ENCODE assay signal across 17 mouse cellular contexts in the genomic region with DNA sequence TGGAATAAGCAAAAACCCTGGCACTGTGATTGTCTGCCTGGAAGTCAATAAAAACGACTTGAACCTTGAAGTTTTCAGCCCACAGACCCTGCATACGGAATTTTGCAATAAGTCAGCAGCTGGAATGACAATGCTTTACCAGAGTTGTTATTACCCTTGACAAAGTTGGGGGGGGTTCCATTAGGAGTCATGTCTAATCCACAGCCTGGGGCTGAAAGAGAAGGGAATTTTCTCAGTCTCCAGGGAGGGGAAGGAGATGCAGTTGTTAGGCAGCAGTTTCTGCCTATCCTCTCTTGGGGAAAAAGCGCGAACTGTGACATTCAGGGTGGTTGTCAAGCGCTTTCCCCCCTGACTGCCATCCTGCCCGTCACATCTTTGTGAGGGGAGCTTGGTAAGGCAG.
A peak's percentile ranks its signal among the peaks of the same experiment; 100 is the strongest.
DNase-seq lines count a peak whose midpoint lies in the region; ATAC-seq lines count a peak whose summit lies in the region.
"Had no signal": no experiment of that assay in that cellular context is flagged by ENCODE, and none has a peak within 500 bp of the region (broad histone marks: within the 10 kb centered on the region; RNA-seq: fewer than 3 reads in every experiment).

No protein-coding gene starts in this region.

- no peaks in the 10 kb centered on the region for H3K27me3 ChIP-seq in heart, embryonic 10.5 days (ENCODE audit: insufficient read depth, poor library complexity, severe bottlenecking)
- no peaks in the 10 kb centered on the region for H3K27me3 ChIP-seq in hindbrain, embryonic 16.5 days (replicated peaks; ENCODE audit: control insufficient read depth, insufficient read depth, low read length)
- H3K27me3 ChIP-seq in midbrain, embryonic 16.5 days (ENCODE audit: control insufficient read depth, insufficient read depth, low read depth, low read length), result no peaks in the 10 kb centered on the region
- H3K27me3 ChIP-seq in kidney, embryonic 14.5 days (ENCODE audit: control insufficient read depth, insufficient read depth, low read length), result no peaks in the 10 kb centered on the region

- H3K4me3 ChIP-seq in heart, embryonic 10.5 days, result no peak overlapping the region
- no peak overlapping the region for H3K4me3 ChIP-seq in hindbrain, embryonic 16.5 days (ENCODE audit: low read length)
- no peak overlapping the region for H3K4me3 ChIP-seq in midbrain, embryonic 16.5 days (ENCODE audit: low read depth, low read length)
- no peak overlapping the region for H3K4me3 ChIP-seq in kidney, embryonic 14.5 days (ENCODE audit: low read length)
- H3K4me3 ChIP-seq: erythroblast, embryonic 14.5 days had no signal

- H3K4me1 ChIP-seq in heart, embryonic 10.5 days, result peaks cover 11% of the 10 kb centered on the region; the same call in 1 of the 2 replicates
- peaks cover 27% of the 10 kb centered on the region for H3K4me1 ChIP-seq in hindbrain, embryonic 16.5 days (ENCODE audit: control insufficient read depth, insufficient read depth, low read depth, low read length)
- H3K4me1 ChIP-seq in midbrain, embryonic 16.5 days (ENCODE audit: control insufficient read depth, insufficient read depth, low read length), result peaks cover 44% of the 10 kb centered on the region
- no peaks in the 10 kb centered on the region for H3K4me1 ChIP-seq in kidney, embryonic 14.5 days (ENCODE audit: control insufficient read depth, insufficient read depth, low read length)

- no peaks in the 10 kb centered on the region for H3K36me3 ChIP-seq in heart, embryonic 10.5 days
- no peaks in the 10 kb centered on the region for H3K36me3 ChIP-seq in hindbrain, embryonic 16.5 days (ENCODE audit: control insufficient read depth, insufficient read depth, low read length)
- no peaks in the 10 kb centered on the region for H3K36me3 ChIP-seq in midbrain, embryonic 16.5 days (ENCODE audit: control insufficient read depth, insufficient read depth, low read length)
- no peaks in the 10 kb centered on the region for H3K36me3 ChIP-seq in kidney, embryonic 14.5 days (ENCODE audit: control insufficient read depth, insufficient read depth, low read length)

- intact Hi-C loops in heart, postnatal 10 days (cut with DNase I), result loop anchor here (5.0 kb wide), 1 partner anchor 57 kb away; no protein-coding TSS in a partner anchor

- ATAC-seq in hindbrain, embryonic 16.5 days, result no peak
- 0 out of 2 replicates have a peak, but pooled peaks have one; percentile 19 for ATAC-seq in midbrain, embryonic 16.5 days
- ATAC-seq in kidney, embryonic 14.5 days (ENCODE audit: low FRiP score, low TSS enrichment), result no peak

- H3K9ac ChIP-seq in hindbrain, embryonic 16.5 days (ENCODE audit: low read depth, low read length), result no peak overlapping the region
- no peak overlapping the region for H3K9ac ChIP-seq in midbrain, embryonic 16.5 days (ENCODE audit: low read depth, low read length)
- H3K9ac ChIP-seq in kidney, embryonic 14.5 days (ENCODE audit: low read depth, low read length), result no peak overlapping the region
- H3K9ac ChIP-seq: forebrain, postnatal 0 days had no signal

- H3K9me3 ChIP-seq in heart, embryonic 10.5 days, result no peaks in the 10 kb centered on the region
- no peaks in the 10 kb centered on the region for H3K9me3 ChIP-seq in hindbrain, embryonic 16.5 days (ENCODE audit: control insufficient read depth, low read length)
- no peaks in the 10 kb centered on the region for H3K9me3 ChIP-seq in midbrain, embryonic 16.5 days (replicated peaks; ENCODE audit: control insufficient read depth, low read length, poor library complexity, severe bottlenecking)
- no peaks in the 10 kb centered on the region for H3K9me3 ChIP-seq in kidney, embryonic 14.5 days (ENCODE audit: control insufficient read depth, low read length)

- WGBS in heart, embryonic 10.5 days, result 68% methylated on average over 6 of the region's 6 CpGs
- 22% methylated on average over 6 of the region's 6 CpGs for WGBS in hindbrain, embryonic 16.5 days
- WGBS in midbrain, embryonic 16.5 days, result 18% methylated on average over 6 of the region's 6 CpGs
- whole genome bisulfite sequencing in kidney, embryonic 14.5 days, result 77% methylated on average over 6 of the region's 6 CpGs

- H3K4me2 ChIP-seq in hindbrain, embryonic 16.5 days (ENCODE audit: low read length), result no peak overlapping the region
- H3K4me2 ChIP-seq in midbrain, embryonic 16.5 days (ENCODE audit: low read length), result 0 out of 2 replicates have a peak overlapping the region, but pooled peaks have one; percentile 7
- H3K4me2 ChIP-seq in kidney, embryonic 14.5 days (replicated peaks; ENCODE audit: low read depth, low read length), result no peak overlapping the region

- peak; percentile 8 to 9 for DNase-seq in heart, adult 18-20 months
- DNase-seq in heart, embryonic 10.5 days (ENCODE audit: low spot score), result no peak
- DNase-seq in heart, postnatal 10 days, result peak; percentile 17
- no peak for DNase-seq in gastrocnemius, postnatal 25 days
- no peak for DNase-seq in cerebellum, postnatal 14 days
- DNase-seq: cerebellum, adult 11-12 months; gastrocnemius, postnatal 36 days; kidney, adult 11 months; kidney, postnatal 14 days; layer of hippocampus, adult 9-11 months; lung, postnatal 36 days; right cerebral cortex, postnatal 14 days had no signal

- no peak overlapping the region for H3K27ac ChIP-seq in heart, embryonic 10.5 days
- 0 out of 2 replicates have a peak overlapping the region, but pooled peaks have one; percentile 2 for H3K27ac ChIP-seq in hindbrain, embryonic 16.5 days (ENCODE audit: low read depth, low read length)
- H3K27ac ChIP-seq in midbrain, embryonic 16.5 days (ENCODE audit: low read length), result peak overlapping the region; percentile 70
- no peak overlapping the region for H3K27ac ChIP-seq in kidney, embryonic 14.5 days (ENCODE audit: low read depth, low read length)

Comparison
In these comparisons a context has a peak if more than half of its experiments do, and no peak if none do; other contexts are left out.
1. DNase-seq: peak in heart, adult 18-20 months (2 of 2) and heart, postnatal 10 days (2 of 2); none in heart, embryonic 10.5 days (single experiment), gastrocnemius, postnatal 25 days (single experiment) and cerebellum, postnatal 14 days (0 of 2).
2. H3K27ac ChIP-seq: peak in hindbrain, embryonic 16.5 days (single experiment) and midbrain, embryonic 16.5 days (single experiment); none in heart, embryonic 10.5 days (single experiment) and kidney, embryonic 14.5 days (single experiment).